Mouse (Mus musculus) stomach, embryonic 16.5 days (tissue): ENCODE measurements around the gene Abhd16a. TPM values are rescaled to one million over a fixed set of nuclear protein-coding genes. Genes with fewer than 3 reads are reported as not detected.

Experiments used
- ATAC-seq: fragments of 200-750 bp; cut with Nextera tagmentation; 2 replicates; pipeline ENCODE4 v1.8.0; 2017; ENCODE audit warnings: moderate number of reproducible peaks, moderate TSS enrichment; ENCODE audit not compliant: insufficient read depth, low FRiP score
- H3K27ac ChIP-seq: fragments of 300-500 bp; sonication (generic); 2 replicates; pipeline ENCODE4 v1.5.1; 2014; ENCODE audit warnings: low read length
- H3K27me3 ChIP-seq: fragments of 300-500 bp; sonication (generic); 2 replicates; pipeline ENCODE4 v1.6.1; 2014; ENCODE audit warnings: low read length, control low read depth, mixed read lengths; ENCODE audit not compliant: control insufficient read depth, insufficient read depth
- H3K36me3 ChIP-seq: fragments of 300-500 bp; sonication (generic); 2 replicates; pipeline ENCODE4 v1.6.1; 2014; ENCODE audit warnings: low read length; ENCODE audit not compliant: control insufficient read depth, insufficient read depth
- H3K4me1 ChIP-seq: fragments of 300-500 bp; sonication (generic); 2 replicates; pipeline ENCODE4 v1.6.1; 2014; ENCODE audit warnings: low read length, control low read depth, mixed read lengths; ENCODE audit not compliant: control insufficient read depth, insufficient read depth
- H3K4me2 ChIP-seq: fragments of 300-500 bp; sonication (generic); 2 replicates; pipeline ENCODE4 v1.6.1; 2014; ENCODE audit warnings: low read depth, low read length, mixed read lengths
- H3K4me3 ChIP-seq: fragments of 300-500 bp; sonication (generic); replicated peaks from 2 replicates; pipeline ENCODE4 v1.5.1; 2014; ENCODE audit warnings: mild to moderate bottlenecking, low read length
- H3K9ac ChIP-seq: fragments of 300-500 bp; sonication (generic); 2 replicates; pipeline ENCODE4 v1.6.1; 2014; ENCODE audit warnings: low read length
- H3K9me3 ChIP-seq: fragments of 300-500 bp; sonication (generic); replicated peaks from 2 replicates; pipeline ENCODE4 v1.6.1; 2016; ENCODE audit warnings: low read length, control low read depth; ENCODE audit not compliant: control insufficient read depth
- WGBS: fragments of 180-500 bp; shearing (Covaris S2); extraction: QIAGEN DNeasy Blood & Tissue Kit; methylation state at CpG from one replicate; pipeline ENCODE4 v1.1.7; 2014; 5-methylcytosine and 5-hydroxymethylcytosine counted together
- polyA plus RNA-seq: library from polyadenylated mRNA; unstranded; fragments of >200 nt; fragmentation: Nextera tagmentation; extraction: Ambion mirVana; gene quantifications from 2 replicates; pipeline ENCODE4 v1.2.1, GENCODE M21; 2015

The Abhd16a gene
- polyA plus RNA-seq, 1 experiment from 2014 or later, result 95.8 TPM

DNA sequence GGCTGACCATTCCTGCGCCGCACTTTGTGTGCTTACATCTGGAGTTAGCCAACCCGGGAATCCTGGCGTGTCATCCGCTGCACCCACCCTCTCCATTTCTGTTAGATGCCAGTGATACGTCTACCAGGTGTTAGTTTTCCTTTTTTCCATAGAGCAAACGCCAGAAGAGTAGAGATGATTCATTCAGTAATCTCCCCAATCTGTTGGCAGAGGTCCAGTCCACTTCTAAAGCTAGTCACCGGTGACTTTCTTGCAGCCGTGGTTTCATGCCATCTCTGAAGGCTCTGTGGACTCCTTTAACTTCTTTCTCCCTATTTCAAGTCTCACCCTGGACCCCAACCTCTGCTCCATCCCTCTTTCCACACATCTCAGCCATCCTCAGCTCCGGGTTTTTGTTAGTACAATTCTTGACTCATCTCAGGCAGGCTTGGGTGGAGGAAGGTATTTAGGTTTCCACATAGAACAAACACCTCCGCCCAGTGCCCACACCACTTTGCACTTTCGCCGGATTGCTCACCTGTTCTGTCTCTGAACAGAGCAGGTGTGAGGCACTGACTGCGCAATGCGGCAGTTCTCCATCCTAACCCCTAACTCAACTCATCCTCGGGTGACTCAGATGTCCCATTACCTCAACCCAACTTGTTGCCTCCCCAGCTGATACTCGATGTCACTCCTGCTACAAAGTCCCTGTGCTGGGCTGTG lies 20.7 kb upstream of the Abhd16a start:
- no peaks in the 10 kb centered on the region for H3K36me3 ChIP-seq
- H3K27me3 ChIP-seq, result no peaks in the 10 kb centered on the region
- no peak overlapping the region for H3K4me3 ChIP-seq
- H3K9me3 ChIP-seq, result no peaks in the 10 kb centered on the region
- H3K4me1 ChIP-seq, result peaks cover 32% of the 10 kb centered on the region
- H3K27ac ChIP-seq, result peak overlapping the region; percentile 60
- ATAC-seq, result no peak
- 67% methylated on average over 17 of the region's 17 CpGs for WGBS
- no peak overlapping the region; the same call in 1 of the 2 replicates for H3K9ac ChIP-seq
- no peak overlapping the region for H3K4me2 ChIP-seq

DNA sequence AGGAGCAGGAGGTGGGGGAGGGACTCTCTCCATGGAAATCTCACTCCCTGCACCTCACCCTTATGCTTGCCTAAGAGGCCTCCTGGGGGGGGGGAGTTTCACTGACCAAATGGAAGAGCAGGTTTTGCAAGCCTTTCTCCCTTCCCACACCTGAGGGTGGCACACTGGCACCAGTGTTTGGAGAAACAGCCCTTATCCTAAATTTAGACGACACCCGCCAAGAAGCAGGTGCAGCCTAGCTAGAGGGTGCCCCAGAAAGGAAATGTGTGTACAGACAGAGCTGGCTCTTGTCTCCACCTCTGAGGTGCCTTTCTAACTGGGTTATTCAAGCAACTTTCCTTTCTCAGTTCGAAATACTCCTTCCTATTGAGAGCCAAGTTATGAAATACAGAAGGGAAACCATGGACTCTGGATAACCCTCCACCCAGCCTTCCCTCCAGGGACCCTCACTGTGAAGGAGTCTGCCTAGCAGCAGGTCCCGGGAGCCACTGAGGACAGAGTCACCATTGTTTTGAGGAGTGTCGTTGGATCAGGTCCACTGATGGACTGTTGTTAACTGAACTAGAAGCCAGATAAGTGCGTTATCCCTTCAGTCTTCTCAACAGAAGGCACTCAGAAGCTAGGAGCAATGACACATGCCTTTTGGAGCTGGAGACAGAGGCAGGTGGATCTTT lies 18.4 kb upstream of the Abhd16a start:
- WGBS, result 41% methylated on average over 6 of the region's 6 CpGs
- Histone ChIP-seq H3K9me3 (no peaks in the 10 kb centered on the region), H3K27me3 (no peaks in the 10 kb centered on the region), H3K9ac (no peak overlapping the region), H3K4me2 (no peak overlapping the region), H3K4me3 (no peak overlapping the region), H3K36me3 (no peaks in the 10 kb centered on the region), H3K4me1 (peaks cover 10% of the 10 kb centered on the region), H3K27ac (peak overlapping the region; percentile 76)
- peak; percentile 44 for ATAC-seq

DNA sequence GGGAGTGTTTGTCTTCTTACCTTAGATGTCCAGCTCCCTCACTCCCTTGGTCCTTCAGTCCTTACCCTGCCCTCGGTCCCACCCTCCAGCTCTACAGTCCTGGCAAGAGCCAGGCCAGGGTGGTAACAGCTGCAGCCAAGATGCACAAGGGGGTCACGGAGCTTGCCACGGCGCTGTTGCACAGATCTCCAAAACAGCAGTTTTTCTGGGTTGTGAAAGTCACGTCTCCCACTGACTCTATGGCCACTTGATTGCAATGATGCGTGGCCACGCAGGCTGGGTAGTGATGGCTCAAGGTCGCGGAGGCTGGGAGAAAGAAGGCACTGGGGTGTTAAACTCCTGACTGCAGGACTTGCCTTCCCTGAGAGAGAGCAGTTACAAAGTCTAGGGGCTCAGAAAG lies 17.6 kb upstream of the Abhd16a start:
- Histone ChIP-seq H3K4me3 (no peak overlapping the region), H3K27me3 (no peaks in the 10 kb centered on the region), H3K9ac (no peak overlapping the region), H3K36me3 (no peaks in the 10 kb centered on the region), H3K4me1 (peaks cover 12% of the 10 kb centered on the region), H3K4me2 (no peak overlapping the region), H3K9me3 (no peaks in the 10 kb centered on the region), H3K27ac (no peak overlapping the region)
- WGBS, result 76% methylated on average over 9 of the region's 9 CpGs
- ATAC-seq, result no peak

DNA sequence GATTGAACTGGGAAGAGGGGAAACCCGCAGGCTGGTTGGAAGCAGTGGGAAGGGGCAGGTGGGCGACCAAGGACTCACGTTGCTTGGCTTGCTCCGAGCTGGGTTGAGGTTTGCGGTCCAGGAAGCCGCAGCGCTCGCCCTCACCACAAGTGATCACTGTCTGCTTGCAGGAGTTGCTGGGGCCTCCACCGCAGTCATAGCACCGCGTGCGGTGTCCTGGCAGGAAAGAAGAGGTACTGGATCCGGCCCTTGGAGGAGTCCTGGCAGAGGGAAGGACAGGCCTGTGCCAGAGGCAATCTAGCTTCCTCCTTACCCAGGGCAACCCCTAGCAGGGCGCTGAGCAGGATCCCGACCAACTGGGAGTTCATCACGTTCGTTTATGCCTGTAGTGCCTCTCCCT lies 15.0 kb upstream of the Abhd16a start:
- ATAC-seq, result no peak
- Histone ChIP-seq H3K4me2 (no peak overlapping the region), H3K27me3 (no peaks in the 10 kb centered on the region), H3K36me3 (no peaks in the 10 kb centered on the region), H3K4me3 (no peak overlapping the region), H3K9ac (peak overlapping the region; percentile 35; the same call in 1 of the 2 replicates), H3K9me3 (no peaks in the 10 kb centered on the region), H3K4me1 (peaks cover 8% of the 10 kb centered on the region; the same call in 1 of the 2 replicates), H3K27ac (no peak overlapping the region)
- 49% methylated on average over 17 of the region's 17 CpGs for WGBS

DNA sequence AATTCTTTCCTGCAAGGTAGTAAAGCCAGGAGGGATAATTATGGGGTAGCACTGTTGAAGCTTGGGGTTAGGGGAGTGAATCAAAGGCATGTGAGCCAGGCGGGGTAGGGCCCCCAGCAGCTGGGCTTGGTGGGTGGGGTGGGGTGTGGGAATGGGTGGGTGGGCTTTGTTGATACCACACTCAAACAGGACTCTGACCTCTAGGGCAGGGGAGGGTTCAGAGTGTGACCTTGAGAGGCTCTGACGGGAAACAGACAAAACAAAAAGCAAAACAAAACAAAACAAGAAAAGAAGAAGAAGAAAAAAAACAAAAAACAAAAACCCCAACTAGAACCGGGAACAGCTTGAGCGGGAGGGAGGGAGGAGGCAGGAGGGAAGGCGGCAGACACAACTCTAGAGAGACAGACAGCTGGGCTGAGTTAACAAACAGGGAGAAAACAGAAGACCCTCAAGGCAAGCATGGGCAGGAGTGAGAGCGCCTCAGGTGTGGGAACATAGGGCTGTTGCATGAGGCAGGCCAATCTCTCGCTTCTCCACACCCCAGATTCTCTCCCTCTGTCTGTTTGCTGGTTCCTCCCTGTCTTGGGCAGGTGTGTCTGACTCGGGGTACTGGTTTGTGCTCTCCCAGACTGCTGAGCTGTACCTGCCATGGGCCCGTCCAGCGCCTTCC lies 12.4 kb upstream of the Abhd16a start, which contains the start of gene Ly6g6e:
Gene Ly6g6e, plus strand, starts transcription at position 396 of the 670 bp plus-strand sequence.
- peak within 1 kb of the TSS; percentile 39 for H3K4me3 ChIP-seq

DNA sequence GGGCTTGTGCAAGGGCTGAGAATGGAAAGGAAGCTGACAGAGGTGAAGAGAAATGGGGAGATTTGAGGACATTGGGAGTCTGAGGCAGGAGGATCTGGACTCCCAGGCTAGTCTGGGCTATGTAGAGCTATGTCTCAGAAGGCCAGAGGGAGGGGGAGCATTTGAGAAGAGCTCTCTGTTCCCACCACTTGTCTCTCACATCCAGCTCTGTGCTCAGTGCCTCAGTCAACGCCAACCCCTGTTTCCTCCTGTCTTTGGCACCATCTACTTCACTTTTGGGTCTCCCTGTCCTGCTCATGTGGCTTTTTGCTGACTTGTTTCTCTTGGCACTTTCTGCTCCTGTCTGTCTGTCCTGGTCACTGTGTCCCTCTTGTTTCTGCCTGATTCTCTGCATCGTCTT lies 11.8 kb upstream of the Abhd16a start:
- peak overlapping the region; percentile 39 for H3K4me3 ChIP-seq
- H3K27me3 ChIP-seq, result no peaks in the 10 kb centered on the region
- ATAC-seq, result no peak; the same call in 1 of the 2 replicates
- WGBS, result 55% methylated on average over 2 of the region's 2 CpGs
- H3K9ac ChIP-seq, result peak overlapping the region; percentile 69
- H3K36me3 ChIP-seq, result no peaks in the 10 kb centered on the region
- H3K27ac ChIP-seq, result peak overlapping the region; percentile 60
- peak overlapping the region; percentile 37 for H3K4me2 ChIP-seq
- H3K9me3 ChIP-seq, result no peaks in the 10 kb centered on the region
- H3K4me1 ChIP-seq, result peaks cover 10% of the 10 kb centered on the region

More for the DNA sequence above, 12.4 kb upstream of the Abhd16a start, which contains the start of gene Ly6g6e:
- Histone ChIP-seq H3K9me3 (no peaks in the 10 kb centered on the region), H3K36me3 (no peaks in the 10 kb centered on the region), H3K27me3 (no peaks in the 10 kb centered on the region), H3K4me1 (peaks cover 10% of the 10 kb centered on the region), H3K27ac (peak within 1 kb of the TSS; percentile 60), H3K4me2 (peak within 1 kb of the TSS; percentile 40), H3K9ac (peak within 1 kb of the TSS; percentile 69)
- 0 out of 2 replicates have a peak, but pooled peaks have one; percentile 16 for ATAC-seq
- 30% methylated on average over 10 of the region's 10 CpGs for WGBS

DNA sequence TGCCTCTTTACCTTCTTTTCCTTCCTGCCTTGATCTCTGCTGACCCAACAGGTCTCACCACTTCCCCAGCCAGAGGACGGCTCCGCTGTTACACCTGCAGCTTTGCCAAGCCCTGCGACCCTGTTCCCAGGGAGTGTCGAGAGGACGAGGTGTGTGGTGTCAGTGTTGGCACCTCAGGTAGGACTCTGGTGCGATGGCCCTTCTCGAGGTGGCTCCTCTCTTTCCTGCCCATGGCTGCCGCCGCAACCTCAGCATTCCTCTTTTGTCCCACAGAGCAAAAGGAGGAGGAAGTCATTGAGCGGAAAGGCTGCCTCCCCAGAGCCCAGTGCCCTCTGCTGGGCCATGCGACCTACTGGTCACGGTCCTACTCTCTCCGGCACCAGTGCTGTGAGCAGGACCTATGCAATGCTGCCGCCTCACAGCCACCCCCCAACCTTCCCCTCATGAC lies 11.3 kb upstream of the Abhd16a start, which contains the start of gene Ly6g6d:
Gene Ly6g6d, minus strand, starts transcription at position 280 of the 448 bp plus-strand sequence.
- 12% methylated on average over 14 of the region's 14 CpGs for WGBS
- peak within 1 kb of the TSS; percentile 60 for H3K27ac ChIP-seq
- peak within 1 kb of the TSS; percentile 37 for H3K4me2 ChIP-seq
- peak; percentile 56 for ATAC-seq
- H3K9me3 ChIP-seq, result no peaks in the 10 kb centered on the region
- H3K9ac ChIP-seq, result peak within 1 kb of the TSS; percentile 69
- H3K27me3 ChIP-seq, result no peaks in the 10 kb centered on the region
- no peaks in the 10 kb centered on the region for H3K36me3 ChIP-seq
- peak within 1 kb of the TSS; percentile 39 for H3K4me3 ChIP-seq
- H3K4me1 ChIP-seq, result peaks cover 10% of the 10 kb centered on the region

DNA sequence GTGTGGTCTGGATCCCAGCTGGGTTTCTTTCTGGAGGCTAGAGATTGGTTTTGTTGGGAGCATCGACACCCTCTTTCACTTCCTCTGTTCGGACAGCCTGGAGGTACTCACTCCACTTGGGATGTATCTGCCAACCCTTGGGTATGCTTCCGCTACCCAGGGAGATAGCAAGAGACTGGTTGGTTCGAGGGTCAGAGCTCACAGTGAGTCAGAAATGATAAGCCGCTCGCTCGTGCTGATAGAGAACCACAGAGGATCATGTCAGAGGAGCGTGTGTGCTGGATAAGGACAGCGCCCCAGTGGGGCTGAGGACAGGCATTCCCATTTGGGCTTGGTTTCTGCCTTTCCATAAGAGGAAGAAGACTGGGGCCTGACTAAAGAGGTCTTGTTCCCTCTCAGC lies 9.3 kb upstream of the Abhd16a start:
- 42% methylated on average over 9 of the region's 9 CpGs for WGBS
- Histone ChIP-seq H3K9me3 (no peaks in the 10 kb centered on the region), H3K4me2 (0 out of 2 replicates have a peak overlapping the region, but pooled peaks have one; percentile 3), H3K27me3 (no peaks in the 10 kb centered on the region), H3K36me3 (no peaks in the 10 kb centered on the region), H3K9ac (peak overlapping the region; percentile 27; the same call in 1 of the 2 replicates), H3K4me3 (no peak overlapping the region), H3K27ac (no peak overlapping the region), H3K4me1 (peaks cover 10% of the 10 kb centered on the region)
- ATAC-seq, result no peak
